Mouse (Mus musculus) WW6 (cell line): Measurements from ENCODE around the gene Tas2r126.

ENCODE experiments used
- DNase-seq: peaks from one replicate; pipeline ENCODE4 v3.0.0-alpha.2; 2013; ENCODE audit warnings: low read depth, low spot score

Gene Tas2r126

GRCm38 (mm10) chr6:42484633-42485032 is 50.3 kb downstream of the Tas2r126 start:
- DNase-seq, result no peak
